Mouse (Mus musculus): ENCODE data around the gene Strip2. TPM values are rescaled to one million over a fixed set of nuclear protein-coding genes. Genes with fewer than 3 reads are reported as not detected.

Strip2 gene
- polyA plus RNA-seq, 1 experiment from 2014 or later, result 2.0 TPM

DNA sequence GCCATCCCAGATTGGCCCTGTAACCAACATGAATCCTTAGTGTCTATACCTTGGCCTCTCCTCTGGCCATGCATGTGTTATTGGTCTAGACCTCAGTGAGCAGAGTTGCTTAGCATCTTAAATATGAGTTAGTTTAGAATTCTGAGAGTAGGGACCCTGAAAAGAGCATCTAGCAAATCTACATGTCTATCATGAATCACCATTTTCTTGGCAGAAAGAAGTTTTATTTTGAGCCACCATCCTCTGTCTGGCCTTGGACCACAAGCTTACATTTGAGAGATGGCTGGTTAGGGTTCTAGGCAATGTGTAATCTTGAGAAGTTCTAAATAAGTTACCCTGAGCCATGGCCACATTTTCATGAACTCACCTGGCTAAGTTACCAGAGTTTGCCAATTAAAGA is 13.3 kb downstream of the Strip2 start:
- no peak overlapping the region for H3K4me3 ChIP-seq (replicated peaks)
- H3K27me3 ChIP-seq, result no peaks in the 10 kb centered on the region
- H3K4me1 ChIP-seq (replicated peaks), result no peaks in the 10 kb centered on the region
- no peak for ATAC-seq (ENCODE audit: insufficient number of reproducible peaks, insufficient read depth, low FRiP score, low TSS enrichment, low read depth)
- no peaks in the 10 kb centered on the region for H3K36me3 ChIP-seq
- no peak overlapping the region for H3K9ac ChIP-seq (replicated peaks)
- H3K9me3 ChIP-seq, result no peaks in the 10 kb centered on the region
- H3K4me2 ChIP-seq, result no peak overlapping the region
- H3K27ac ChIP-seq, result no peak overlapping the region

DNA sequence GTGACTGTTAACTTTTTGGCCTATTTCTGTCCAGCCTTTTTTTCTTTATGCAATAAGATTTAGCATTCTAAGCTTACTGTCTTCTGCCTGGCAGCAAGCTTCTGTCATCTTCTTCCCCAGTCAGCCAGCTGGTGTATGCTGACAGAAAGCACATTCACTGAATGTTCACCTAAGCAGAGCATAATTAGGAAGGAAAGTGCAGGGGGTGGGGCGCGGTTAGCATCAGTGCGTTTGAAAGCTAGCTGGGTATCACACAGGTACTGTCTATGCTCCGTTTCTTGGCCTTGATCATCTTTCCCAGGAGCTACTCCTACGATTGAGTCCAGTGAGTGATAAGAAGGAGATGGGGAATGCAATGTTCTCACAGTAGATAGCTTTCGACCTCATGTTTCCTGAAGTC is 13.9 kb downstream of the Strip2 start:
- no peak overlapping the region for H3K4me2 ChIP-seq
- no peak overlapping the region for H3K9ac ChIP-seq (replicated peaks)
- H3K9me3 ChIP-seq, result no peaks in the 10 kb centered on the region
- no peaks in the 10 kb centered on the region for H3K4me1 ChIP-seq (replicated peaks)
- H3K27me3 ChIP-seq, result no peaks in the 10 kb centered on the region
- no peak overlapping the region for H3K27ac ChIP-seq
- no peak overlapping the region for H3K4me3 ChIP-seq (replicated peaks)
- no peak for ATAC-seq (ENCODE audit: insufficient number of reproducible peaks, insufficient read depth, low FRiP score, low TSS enrichment, low read depth)
- WGBS, result 79% methylated on average over 6 of the region's 6 CpGs
- no peaks in the 10 kb centered on the region for H3K36me3 ChIP-seq

DNA sequence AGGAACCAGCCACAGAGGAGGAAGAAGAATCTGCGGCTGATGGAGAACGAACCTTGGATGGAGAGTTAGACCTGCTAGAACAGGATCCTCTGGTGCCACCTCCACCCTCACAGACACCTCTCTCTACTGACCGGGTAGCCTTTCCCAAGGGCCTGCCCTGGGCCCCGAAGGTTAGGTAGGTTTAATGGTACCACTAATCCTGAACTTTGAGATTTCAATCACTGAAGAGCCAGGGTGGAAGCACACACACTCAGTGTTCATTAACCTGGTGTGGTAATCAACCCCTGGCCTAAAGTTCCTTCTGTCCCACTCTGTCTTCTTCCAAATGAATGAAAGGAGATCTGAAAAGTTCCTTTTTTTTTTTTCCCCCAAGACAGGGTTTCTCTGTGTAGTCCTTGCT is 14.4 kb downstream of the Strip2 start:
- no peak for ATAC-seq (ENCODE audit: insufficient number of reproducible peaks, insufficient read depth, low FRiP score, low TSS enrichment, low read depth)

DNA sequence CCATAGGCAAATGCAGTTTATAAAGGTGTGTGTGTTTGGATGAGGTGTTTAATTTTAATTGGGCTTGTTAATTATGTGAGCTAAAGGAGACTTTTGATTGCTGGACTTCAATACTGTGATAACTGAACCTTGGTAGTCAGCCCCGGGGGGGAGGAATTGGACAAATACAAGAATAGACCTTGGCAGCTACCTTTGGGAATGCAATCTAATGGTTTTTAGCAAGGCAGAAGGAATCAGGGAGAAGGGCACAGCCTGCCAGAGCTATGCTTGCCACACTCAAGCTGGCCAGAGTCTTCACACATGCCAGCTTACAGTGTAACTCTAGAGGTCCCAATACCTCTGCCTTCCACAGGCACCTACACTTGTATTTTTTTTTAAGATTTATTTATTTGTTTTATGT is 18.9 kb downstream of the Strip2 start:
- Histone ChIP-seq H3K27me3 (no peaks in the 10 kb centered on the region), H3K27ac (no peak overlapping the region), H3K9me3 (no peaks in the 10 kb centered on the region), H3K4me1 (replicated peaks) (no peaks in the 10 kb centered on the region), H3K9ac (replicated peaks) (no peak overlapping the region), H3K4me3 (replicated peaks) (no peak overlapping the region), H3K36me3 (no peaks in the 10 kb centered on the region), H3K4me2 (no peak overlapping the region)
- no peak for ATAC-seq (ENCODE audit: insufficient number of reproducible peaks, insufficient read depth, low FRiP score, low TSS enrichment, low read depth)
- WGBS, result 73% methylated on average over 1 of the region's 1 CpGs

More for the DNA sequence above, 14.4 kb downstream of the Strip2 start:
- WGBS, result 83% methylated on average over 4 of the region's 4 CpGs
- Histone ChIP-seq H3K9me3 (no peaks in the 10 kb centered on the region), H3K4me2 (no peak overlapping the region), H3K9ac (replicated peaks) (no peak overlapping the region), H3K27me3 (no peaks in the 10 kb centered on the region), H3K4me1 (replicated peaks) (no peaks in the 10 kb centered on the region), H3K36me3 (no peaks in the 10 kb centered on the region), H3K4me3 (replicated peaks) (no peak overlapping the region), H3K27ac (no peak overlapping the region)

DNA sequence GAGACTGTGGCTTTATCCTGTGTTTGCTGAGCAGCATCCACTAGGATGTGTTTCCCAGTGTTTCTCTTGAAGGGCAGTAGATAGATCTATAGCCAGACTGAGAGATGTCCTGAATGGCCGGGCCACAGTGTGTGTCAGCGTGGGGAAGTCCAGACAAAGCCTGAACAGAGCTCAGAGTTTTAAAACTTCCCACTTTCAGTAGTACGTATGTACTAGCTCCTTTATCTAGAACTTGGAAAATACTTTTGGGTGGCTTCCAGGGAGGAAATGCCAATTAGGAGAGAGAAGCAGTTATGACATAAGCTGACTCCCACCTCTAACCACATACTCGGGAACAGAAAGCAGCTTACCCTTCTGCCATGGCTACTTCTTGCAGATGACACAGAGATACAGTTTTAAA is 23.6 kb downstream of the Strip2 start:
- H3K36me3 ChIP-seq, result no peaks in the 10 kb centered on the region
- no peaks in the 10 kb centered on the region for H3K9me3 ChIP-seq
- no peak for ATAC-seq (ENCODE audit: insufficient number of reproducible peaks, insufficient read depth, low FRiP score, low TSS enrichment, low read depth)
- H3K4me2 ChIP-seq, result no peak overlapping the region
- no peaks in the 10 kb centered on the region for H3K4me1 ChIP-seq (replicated peaks)
- 82% methylated on average over 4 of the region's 4 CpGs for WGBS
- H3K27ac ChIP-seq, result no peak overlapping the region
- H3K4me3 ChIP-seq (replicated peaks), result no peak overlapping the region
- H3K9ac ChIP-seq (replicated peaks), result no peak overlapping the region
- no peaks in the 10 kb centered on the region for H3K27me3 ChIP-seq

DNA sequence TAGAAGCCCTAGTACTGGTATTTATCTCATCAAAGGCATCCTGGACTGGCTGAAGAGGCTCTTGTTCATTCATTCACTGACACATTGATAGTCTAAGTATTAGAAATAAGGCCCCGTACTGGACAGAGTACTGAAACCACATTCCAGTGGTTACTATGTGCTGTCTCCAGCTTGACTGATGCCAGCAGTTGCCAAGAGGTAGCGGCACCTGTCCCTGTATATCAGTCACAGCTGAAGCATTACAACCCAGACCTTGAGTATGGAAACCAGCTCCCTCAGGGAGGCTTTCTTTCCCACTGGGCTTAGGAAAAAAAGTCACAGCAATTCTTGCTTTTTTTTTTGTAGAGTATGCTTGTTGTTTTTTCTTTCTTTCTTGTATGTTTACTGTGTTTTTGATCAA is 24.2 kb downstream of the Strip2 start:
- Histone ChIP-seq H3K4me2 (no peak overlapping the region), H3K27ac (no peak overlapping the region), H3K27me3 (no peaks in the 10 kb centered on the region), H3K4me1 (replicated peaks) (no peaks in the 10 kb centered on the region), H3K9me3 (no peaks in the 10 kb centered on the region), H3K9ac (replicated peaks) (no peak overlapping the region), H3K36me3 (no peaks in the 10 kb centered on the region), H3K4me3 (replicated peaks) (no peak overlapping the region)
- no peak for ATAC-seq (ENCODE audit: insufficient number of reproducible peaks, insufficient read depth, low FRiP score, low TSS enrichment, low read depth)
- 80% methylated on average over 2 of the region's 2 CpGs for WGBS

DNA sequence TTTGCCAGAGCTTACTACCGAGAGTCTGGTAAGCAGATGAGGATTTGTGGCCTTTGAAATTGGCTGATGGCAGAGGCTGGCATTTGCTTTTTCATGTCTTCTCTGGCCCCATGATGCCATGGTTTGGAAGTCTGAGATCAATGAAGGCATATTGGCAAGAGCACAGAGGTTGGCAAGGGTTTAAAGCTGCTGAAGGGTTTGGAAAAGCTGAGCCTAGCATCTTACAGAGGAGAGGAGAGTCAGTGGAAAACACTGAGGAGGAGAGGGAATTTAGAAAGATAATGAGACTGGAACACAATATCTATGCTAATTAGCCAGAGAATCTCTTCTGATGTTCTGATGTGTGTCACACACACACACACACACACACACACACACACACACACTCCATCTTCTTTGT is 27.7 kb downstream of the Strip2 start:
- Histone ChIP-seq H3K4me3 (replicated peaks) (no peak overlapping the region), H3K27me3 (no peaks in the 10 kb centered on the region), H3K9me3 (no peaks in the 10 kb centered on the region), H3K4me1 (replicated peaks) (no peaks in the 10 kb centered on the region), H3K9ac (replicated peaks) (no peak overlapping the region), H3K36me3 (no peaks in the 10 kb centered on the region), H3K27ac (no peak overlapping the region), H3K4me2 (no peak overlapping the region)
- no peak for ATAC-seq (ENCODE audit: insufficient number of reproducible peaks, insufficient read depth, low FRiP score, low TSS enrichment, low read depth)
- 45% methylated on average over 1 of the region's 1 CpGs for WGBS

DNA sequence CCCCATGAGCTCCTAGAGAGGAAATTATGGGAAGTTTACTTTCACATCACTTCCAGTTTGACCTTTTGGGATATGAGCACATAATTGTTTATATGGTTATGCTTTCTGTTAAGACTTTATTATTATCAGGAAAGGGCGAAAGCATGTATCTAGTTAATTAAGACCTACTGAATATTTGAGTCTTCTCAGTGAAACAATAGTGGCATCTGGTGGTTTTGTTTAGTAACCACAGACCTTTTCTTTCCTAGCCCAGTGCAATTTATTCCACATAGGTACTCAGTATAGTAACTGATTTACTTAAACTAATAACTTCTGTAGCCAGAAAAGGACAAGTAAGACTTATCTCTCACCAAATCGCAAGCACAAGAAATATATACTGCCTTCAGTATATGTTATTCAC is 29.8 kb downstream of the Strip2 start:
- no peak overlapping the region for H3K9ac ChIP-seq (replicated peaks)
- no peak for ATAC-seq (ENCODE audit: insufficient number of reproducible peaks, insufficient read depth, low FRiP score, low TSS enrichment, low read depth)
- WGBS, result 87% methylated on average over 2 of the region's 2 CpGs

DNA sequence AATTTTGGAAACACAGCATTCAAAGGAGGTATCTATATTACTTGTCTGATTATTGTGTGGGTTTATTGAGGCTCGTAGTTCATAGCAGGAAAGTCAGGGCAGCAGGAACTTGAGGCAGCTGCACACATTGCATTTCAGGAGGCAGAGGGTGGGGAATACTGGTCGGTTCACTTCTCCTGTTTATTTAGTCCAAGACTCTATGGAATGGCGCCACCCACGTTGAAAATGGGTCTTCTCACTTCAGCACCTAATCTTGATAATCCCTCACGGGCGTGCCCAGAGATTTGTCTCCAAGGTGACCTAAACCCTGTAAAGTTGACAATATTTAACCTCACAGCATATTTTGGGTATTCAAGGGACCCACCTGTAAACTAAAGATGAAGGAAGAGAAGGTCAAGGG is 31.0 kb downstream of the Strip2 start:
- Histone ChIP-seq H3K9me3 (no peaks in the 10 kb centered on the region), H3K36me3 (no peaks in the 10 kb centered on the region), H3K4me3 (replicated peaks) (no peak overlapping the region), H3K4me2 (no peak overlapping the region), H3K4me1 (replicated peaks) (no peaks in the 10 kb centered on the region), H3K27ac (no peak overlapping the region), H3K27me3 (no peaks in the 10 kb centered on the region), H3K9ac (replicated peaks) (no peak overlapping the region)
- WGBS, result 73% methylated on average over 6 of the region's 6 CpGs
- ATAC-seq (ENCODE audit: insufficient number of reproducible peaks, insufficient read depth, low FRiP score, low TSS enrichment, low read depth), result no peak

More for the DNA sequence above, 29.8 kb downstream of the Strip2 start:
- Histone ChIP-seq H3K27me3 (no peaks in the 10 kb centered on the region), H3K27ac (no peak overlapping the region), H3K4me2 (no peak overlapping the region), H3K4me3 (replicated peaks) (no peak overlapping the region), H3K4me1 (replicated peaks) (no peaks in the 10 kb centered on the region), H3K9me3 (no peaks in the 10 kb centered on the region), H3K36me3 (no peaks in the 10 kb centered on the region)

DNA sequence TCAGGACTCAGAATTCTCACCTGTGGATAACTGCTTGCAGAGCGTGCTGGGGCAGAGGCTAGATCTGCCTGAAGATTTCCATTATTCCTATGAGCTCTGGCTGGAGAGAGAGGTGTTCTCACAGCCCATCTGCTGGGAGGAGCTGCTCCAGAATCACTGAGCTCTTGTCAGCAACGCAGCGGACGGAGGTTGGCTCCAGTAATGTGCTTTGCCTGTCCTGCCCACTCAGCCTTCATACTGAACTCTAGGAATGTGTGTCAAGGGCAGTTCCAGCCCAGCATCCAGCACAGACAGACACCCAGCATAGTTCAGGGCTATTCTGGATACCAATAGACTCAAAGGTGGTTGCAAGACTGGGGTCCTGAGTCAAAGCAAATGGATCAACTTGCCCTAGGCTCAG is 39.9 kb downstream of the Strip2 start:
- H3K27me3 ChIP-seq, result no peaks in the 10 kb centered on the region
- H3K36me3 ChIP-seq, result no peaks in the 10 kb centered on the region
- H3K27ac ChIP-seq, result no peak overlapping the region
- H3K4me2 ChIP-seq, result no peak overlapping the region
- H3K9me3 ChIP-seq, result no peaks in the 10 kb centered on the region
- H3K4me1 ChIP-seq (replicated peaks), result no peaks in the 10 kb centered on the region
- H3K4me3 ChIP-seq (replicated peaks), result no peak overlapping the region
- no peak for ATAC-seq (ENCODE audit: insufficient number of reproducible peaks, insufficient read depth, low FRiP score, low TSS enrichment, low read depth)
- WGBS, result 80% methylated on average over 4 of the region's 4 CpGs
- no peak overlapping the region for H3K9ac ChIP-seq (replicated peaks)

DNA sequence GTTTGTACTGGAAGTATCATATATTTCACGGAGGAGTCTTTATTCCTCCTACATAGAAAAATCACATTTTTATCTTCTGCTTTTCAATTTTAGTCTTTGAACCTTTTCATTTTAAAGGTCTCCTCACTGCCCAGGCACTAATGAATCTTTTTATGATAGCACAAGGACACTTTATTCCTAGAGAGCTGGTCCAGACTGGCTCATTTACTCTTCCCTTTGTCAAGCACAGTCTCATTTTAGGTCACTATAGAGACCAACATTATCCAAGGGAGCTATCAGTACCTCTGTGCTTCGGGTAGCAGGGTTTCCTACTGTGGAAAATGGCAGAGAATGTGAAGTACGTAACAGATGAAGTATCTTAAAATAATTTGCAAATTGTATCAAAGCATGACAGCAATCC is 41.9 kb downstream of the Strip2 start:
- no peak overlapping the region for H3K9ac ChIP-seq (replicated peaks)
- no peak overlapping the region for H3K27ac ChIP-seq

DNA sequence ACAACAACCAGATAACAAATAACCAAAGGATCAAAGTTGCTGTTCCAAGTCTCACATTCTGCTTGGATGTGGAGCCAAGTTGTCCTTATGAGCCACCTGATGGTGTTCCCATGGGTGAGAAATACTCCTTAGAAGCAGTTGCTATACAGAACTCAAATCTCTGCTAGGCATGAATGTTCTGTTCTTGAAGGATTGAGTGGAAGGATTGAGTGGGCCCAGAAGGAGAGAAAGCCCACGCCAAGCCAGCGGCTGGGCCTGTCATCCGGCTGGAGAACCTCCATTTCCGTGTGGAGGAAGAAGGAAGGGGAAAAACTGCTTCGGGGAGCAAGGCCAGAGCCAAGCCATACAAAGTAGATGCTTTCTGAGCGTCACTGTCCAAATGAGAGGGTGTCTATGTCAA is 44.3 kb downstream of the Strip2 start:
- H3K9me3 ChIP-seq, result no peaks in the 10 kb centered on the region
- H3K4me2 ChIP-seq, result no peak overlapping the region
- no peak overlapping the region for H3K9ac ChIP-seq (replicated peaks)
- no peak overlapping the region for H3K27ac ChIP-seq
- no peak for ATAC-seq (ENCODE audit: insufficient number of reproducible peaks, insufficient read depth, low FRiP score, low TSS enrichment, low read depth)
- no peak overlapping the region for H3K4me3 ChIP-seq (replicated peaks)
- H3K4me1 ChIP-seq (replicated peaks), result no peaks in the 10 kb centered on the region
- 93% methylated on average over 6 of the region's 6 CpGs for WGBS
- no peaks in the 10 kb centered on the region for H3K27me3 ChIP-seq
- H3K36me3 ChIP-seq, result no peaks in the 10 kb centered on the region

More for the DNA sequence above, 41.9 kb downstream of the Strip2 start:
- Histone ChIP-seq H3K27me3 (no peaks in the 10 kb centered on the region), H3K36me3 (no peaks in the 10 kb centered on the region), H3K4me2 (no peak overlapping the region), H3K4me1 (replicated peaks) (no peaks in the 10 kb centered on the region), H3K4me3 (replicated peaks) (no peak overlapping the region), H3K9me3 (no peaks in the 10 kb centered on the region)
- no peak for ATAC-seq (ENCODE audit: insufficient number of reproducible peaks, insufficient read depth, low FRiP score, low TSS enrichment, low read depth)
- WGBS, result 86% methylated on average over 3 of the region's 3 CpGs

All from limb, embryonic 12.5 days (tissue).